Mouse (Mus musculus) spleen, adult 2 months (tissue): ENCODE results near the gene Bcor.

ENCODE experiments used
- CTCF ChIP-seq: fragments of 200-500 bp; IDR thresholded peaks from 2 replicates; pipeline ENCODE4 v1.5.1; 2011; ENCODE audit warnings: mild to moderate bottlenecking, inconsistent platforms; ENCODE audit not compliant: insufficient read depth, insufficient read length, insufficient replicate concordance; ENCODE audit errors: extremely low read depth
- POLR2A ChIP-seq: fragments of 200-500 bp; IDR thresholded peaks from 2 replicates; pipeline ENCODE4 v1.6.1; 2011; ENCODE audit warnings: low read depth, low read length, inconsistent platforms

DNA sequence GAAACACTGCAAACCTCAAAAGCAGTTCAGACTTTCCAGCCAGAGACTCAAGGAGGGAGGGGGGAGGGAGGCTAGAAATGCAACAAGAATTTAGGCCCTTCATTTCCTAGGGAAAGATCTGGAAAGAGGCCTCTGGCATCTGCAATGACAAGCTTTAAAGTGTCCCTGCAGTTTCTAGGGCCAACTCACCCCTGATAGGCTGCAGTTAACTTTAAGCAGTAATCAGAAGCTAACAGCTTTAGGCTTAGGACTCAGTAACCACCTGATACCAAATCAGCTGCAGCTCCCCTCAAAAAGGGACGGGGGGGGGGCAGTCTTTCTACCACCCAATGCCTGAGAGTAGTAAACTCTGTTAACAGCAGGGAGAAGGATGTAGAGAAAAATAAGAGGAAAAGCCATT is 156.6 kb downstream of the Bcor start:
- TF ChIP-seq CTCF = no peak
- no peak for TF ChIP-seq POLR2A
